Mouse (Mus musculus): ENCODE measurements at regions not wholly inside any gene's neighbourhood (a gene's known extent, or its start where the extent isn't known, plus 50 kb on each side); places are given as distances from the start of the nearest gene placed in this dataset.
A peak's percentile ranks its signal among the peaks of the same experiment; 100 is the strongest.
"Not testable (repeated sequence)": the region's sequence is repeated elsewhere in the genome, so short reads cannot be mapped to it uniquely, and the experiment has no call there.

DNA sequence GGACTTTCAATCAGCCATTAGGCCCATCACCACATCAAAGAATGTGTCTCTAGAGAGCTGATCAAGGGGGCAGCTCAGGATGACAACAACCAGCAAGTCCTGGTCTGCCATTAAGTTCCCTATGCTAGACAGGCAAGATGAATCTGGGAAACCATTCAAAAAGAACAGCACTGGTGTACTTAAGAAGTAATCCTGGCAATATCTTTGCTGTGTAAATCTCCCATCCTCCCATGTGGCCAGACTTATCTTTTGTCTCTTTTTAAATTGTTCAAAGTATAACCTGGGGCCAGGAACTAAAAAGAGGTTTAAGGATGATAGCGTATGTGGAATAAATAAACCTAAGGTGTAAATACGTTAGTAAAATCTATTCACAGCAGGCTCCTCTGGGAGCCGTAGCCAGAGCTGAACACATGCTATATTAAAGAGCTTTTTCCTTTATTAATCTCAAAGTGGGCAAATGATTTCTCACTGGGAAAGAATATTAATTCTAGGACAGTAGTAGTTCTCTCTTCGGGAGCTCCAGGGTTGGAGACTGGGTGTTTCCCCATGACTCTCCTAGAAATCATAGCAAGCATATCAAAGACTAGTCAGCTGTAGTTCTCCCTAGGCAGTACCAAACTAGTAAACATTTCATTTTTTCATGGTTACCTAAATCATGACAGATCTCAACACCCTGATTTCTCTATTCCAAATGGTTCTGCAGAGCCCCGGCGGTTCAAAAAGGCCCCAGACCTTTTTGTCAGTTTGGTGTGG is 216.8 kb upstream of the Zpld1 start:
- no peak overlapping the region for H3K27ac ChIP-seq (replicated peaks; ENCODE audit: insufficient read depth, low read depth, low read length)
- no peaks in the 10 kb centered on the region for H3K4me1 ChIP-seq (ENCODE audit: control insufficient read depth, insufficient read depth, low read length)
- H3K27me3 ChIP-seq (ENCODE audit: control insufficient read depth, insufficient read depth, low read length): no peaks in the 10 kb centered on the region
- DNase-seq (ENCODE audit: extremely low read depth, low read depth, low spot score): no peak
- 93% methylated on average over 6 of the region's 6 CpGs for WGBS
- no peak for TF ChIP-seq POLR2A (IDR thresholded peaks at IDR 0.05; ENCODE audit: extremely low read depth, insufficient read depth, low read length)
- H3K4me3 ChIP-seq (ENCODE audit: insufficient read depth, low read depth, low read length): no peak overlapping the region
- no peaks in the 10 kb centered on the region for H3K79me2 ChIP-seq (ENCODE audit: control insufficient read depth, insufficient read depth, low read length)
- H3K9ac ChIP-seq (ENCODE audit: low read depth, low read length): no peak overlapping the region
- no peaks in the 10 kb centered on the region for H3K36me3 ChIP-seq (ENCODE audit: control insufficient read depth, insufficient read depth, low read length)

- no peak for TF ChIP-seq POLR2A (IDR thresholded peaks at IDR 0.05; ENCODE audit: extremely low read depth, insufficient read depth, low read length)
- no peak for TF ChIP-seq CTCF (IDR thresholded peaks at IDR 0.05; ENCODE audit: low read depth, low read length)
Observed at GRCm38 (mm10) chr16:55504796-55505413, 207.1 kb upstream of the Zpld1 start.

GRCm38 (mm10) chr16:55504274-55504673 is 206.5 kb upstream of the Zpld1 start:
- no peaks in the 10 kb centered on the region for H3K36me3 ChIP-seq (ENCODE audit: control insufficient read depth, insufficient read depth, low read length)
- H3K4me1 ChIP-seq (ENCODE audit: control insufficient read depth, insufficient read depth, low read length): no peaks in the 10 kb centered on the region
- no peak overlapping the region for H3K4me3 ChIP-seq (ENCODE audit: insufficient read depth, low read depth, low read length)
- TF ChIP-seq POLR2A (IDR thresholded peaks at IDR 0.05; ENCODE audit: extremely low read depth, insufficient read depth, low read length) (no peak), CTCF (IDR thresholded peaks at IDR 0.05; ENCODE audit: low read depth, low read length) (no peak)
- H3K27ac ChIP-seq (replicated peaks; ENCODE audit: insufficient read depth, low read depth, low read length): no peak overlapping the region
- H3K9ac ChIP-seq (ENCODE audit: low read depth, low read length): no peak overlapping the region
- H3K79me2 ChIP-seq (ENCODE audit: control insufficient read depth, insufficient read depth, low read length): no peaks in the 10 kb centered on the region
- 82% methylated on average over 3 of the region's 3 CpGs for WGBS
- DNase-seq (ENCODE audit: extremely low read depth, low read depth, low spot score): no peak
- H3K27me3 ChIP-seq (ENCODE audit: control insufficient read depth, insufficient read depth, low read length): no peaks in the 10 kb centered on the region

More at GRCm38 (mm10) chr16:55504796-55505413, 207.1 kb upstream of the Zpld1 start:
- no peaks in the 10 kb centered on the region for H3K79me2 ChIP-seq (ENCODE audit: control insufficient read depth, insufficient read depth, low read length)
- no peaks in the 10 kb centered on the region for H3K4me1 ChIP-seq (ENCODE audit: control insufficient read depth, insufficient read depth, low read length)
- H3K27ac ChIP-seq (replicated peaks; ENCODE audit: insufficient read depth, low read depth, low read length): no peak overlapping the region
- 40% methylated on average over 6 of the region's 6 CpGs for WGBS
- H3K4me3 ChIP-seq (ENCODE audit: insufficient read depth, low read depth, low read length): no peak overlapping the region
- no peaks in the 10 kb centered on the region for H3K36me3 ChIP-seq (ENCODE audit: control insufficient read depth, insufficient read depth, low read length)
- peak; percentile 25 for DNase-seq (ENCODE audit: extremely low read depth, low read depth, low spot score)
- H3K9ac ChIP-seq (ENCODE audit: low read depth, low read length): no peak overlapping the region
- no peaks in the 10 kb centered on the region for H3K27me3 ChIP-seq (ENCODE audit: control insufficient read depth, insufficient read depth, low read length)

DNA sequence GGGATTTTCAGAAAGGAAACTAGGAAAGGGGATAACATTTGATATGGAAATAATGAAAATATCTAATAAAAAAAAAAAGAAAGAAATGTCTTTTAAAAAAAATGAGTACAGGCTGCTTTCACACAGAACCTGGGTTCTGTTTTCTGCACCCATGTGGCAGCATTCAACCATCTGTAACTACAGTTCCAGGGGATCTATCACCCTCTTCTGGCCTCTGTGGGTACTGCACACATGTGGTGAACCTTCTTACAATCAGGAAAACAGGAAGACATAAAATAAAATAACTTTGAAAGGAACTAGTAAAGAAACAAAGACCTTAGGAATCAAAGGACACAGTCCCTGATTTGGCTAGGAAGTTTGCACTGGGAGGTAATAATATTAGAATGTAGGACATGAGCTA is 205.5 kb upstream of the Zpld1 start:
- no peaks in the 10 kb centered on the region for H3K27me3 ChIP-seq (ENCODE audit: control insufficient read depth, insufficient read depth, low read length)
- TF ChIP-seq CTCF (IDR thresholded peaks at IDR 0.05; ENCODE audit: low read depth, low read length): no peak
- TF ChIP-seq POLR2A (IDR thresholded peaks at IDR 0.05; ENCODE audit: extremely low read depth, insufficient read depth, low read length): no peak
- H3K27ac ChIP-seq (replicated peaks; ENCODE audit: insufficient read depth, low read depth, low read length): no peak overlapping the region
- H3K36me3 ChIP-seq (ENCODE audit: control insufficient read depth, insufficient read depth, low read length): no peaks in the 10 kb centered on the region
- H3K9ac ChIP-seq (ENCODE audit: low read depth, low read length): no peak overlapping the region
- H3K4me3 ChIP-seq (ENCODE audit: insufficient read depth, low read depth, low read length): no peak overlapping the region
- no peaks in the 10 kb centered on the region for H3K4me1 ChIP-seq (ENCODE audit: control insufficient read depth, insufficient read depth, low read length)
- DNase-seq (ENCODE audit: extremely low read depth, low read depth, low spot score): no peak
- H3K79me2 ChIP-seq (ENCODE audit: control insufficient read depth, insufficient read depth, low read length): no peaks in the 10 kb centered on the region

DNA sequence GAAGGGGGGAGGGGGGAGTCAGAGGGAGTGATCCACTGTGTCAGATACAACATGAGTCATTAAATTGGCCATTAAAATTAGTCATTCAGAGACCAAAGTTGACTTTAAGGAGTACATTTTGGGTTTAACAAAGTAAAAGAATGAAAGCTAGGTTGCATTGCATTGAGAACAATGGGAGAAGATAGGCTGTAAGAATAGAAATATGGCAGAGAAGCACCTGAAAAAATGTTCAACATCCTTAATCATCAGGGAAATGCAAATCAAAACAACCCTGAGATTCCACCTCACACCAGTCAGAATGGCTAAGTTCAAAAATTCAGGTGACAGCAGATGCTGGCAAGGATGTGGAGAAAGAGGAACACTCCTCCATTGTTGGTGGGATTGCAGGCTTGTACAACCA is 202.0 kb upstream of the Zpld1 start:
- not testable (repeated sequence) for H3K79me2 ChIP-seq (ENCODE audit: control insufficient read depth, insufficient read depth, low read length); H3K36me3 ChIP-seq (ENCODE audit: control insufficient read depth, insufficient read depth, low read length); H3K27ac ChIP-seq (replicated peaks; ENCODE audit: insufficient read depth, low read depth, low read length); H3K4me3 ChIP-seq (ENCODE audit: insufficient read depth, low read depth, low read length); H3K9ac ChIP-seq (ENCODE audit: low read depth, low read length); DNase-seq (ENCODE audit: extremely low read depth, low read depth, low spot score); H3K4me1 ChIP-seq (ENCODE audit: control insufficient read depth, insufficient read depth, low read length); H3K27me3 ChIP-seq (ENCODE audit: control insufficient read depth, insufficient read depth, low read length)

DNA sequence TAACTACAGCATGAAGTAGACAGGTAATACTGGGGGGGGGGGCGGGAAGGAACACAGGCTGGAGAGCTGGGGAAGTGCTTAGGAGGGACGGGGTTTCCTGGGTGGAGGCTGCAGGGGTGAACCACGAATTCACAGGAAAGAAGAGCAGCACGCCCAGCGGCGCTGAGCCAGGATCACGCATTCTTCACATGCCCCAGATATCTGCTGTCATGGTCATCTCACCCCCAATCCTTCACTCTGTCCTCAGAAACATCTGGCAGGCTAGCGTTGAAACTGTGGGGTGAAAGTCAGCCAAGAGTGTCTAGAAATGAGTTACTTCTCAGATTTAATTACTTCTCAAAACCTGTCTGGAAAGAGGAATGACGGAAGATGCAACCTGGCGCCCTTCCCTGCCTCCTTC is 197.3 kb upstream of the Zpld1 start:
- peak; percentile 14 for DNase-seq (ENCODE audit: extremely low read depth, low read depth, low spot score)
- TF ChIP-seq POLR2A (IDR thresholded peaks at IDR 0.05; ENCODE audit: extremely low read depth, insufficient read depth, low read length): no peak
- TF ChIP-seq CTCF (IDR thresholded peaks at IDR 0.05; ENCODE audit: low read depth, low read length): no peak

More for the DNA sequence above, 197.3 kb upstream of the Zpld1 start:
- no peaks in the 10 kb centered on the region for H3K36me3 ChIP-seq (ENCODE audit: control insufficient read depth, insufficient read depth, low read length)
- H3K4me1 ChIP-seq (ENCODE audit: control insufficient read depth, insufficient read depth, low read length): no peaks in the 10 kb centered on the region
- H3K9ac ChIP-seq (ENCODE audit: low read depth, low read length): no peak overlapping the region
- H3K27me3 ChIP-seq (ENCODE audit: control insufficient read depth, insufficient read depth, low read length): no peaks in the 10 kb centered on the region
- no peaks in the 10 kb centered on the region for H3K79me2 ChIP-seq (ENCODE audit: control insufficient read depth, insufficient read depth, low read length)
- no peak overlapping the region for H3K4me3 ChIP-seq (ENCODE audit: insufficient read depth, low read depth, low read length)
- WGBS: 69% methylated on average over 10 of the region's 10 CpGs
- H3K27ac ChIP-seq (replicated peaks; ENCODE audit: insufficient read depth, low read depth, low read length): no peak overlapping the region
